Mouse (Mus musculus) stomach, postnatal 0 days (tissue): ENCODE results near the gene Gm20911. TPM values are rescaled to one million over a fixed set of nuclear protein-coding genes. Genes with fewer than 3 reads are reported as not detected.
"Not testable (repeated sequence)": the region's sequence is repeated elsewhere in the genome, so short reads cannot be mapped to it uniquely, and the experiment has no call there.

Source experiments
- ATAC-seq: fragments of 200-750 bp; cut with Nextera tagmentation; 2 replicates; pipeline ENCODE4 v1.8.0; 2017; ENCODE audit not compliant: low FRiP score, low TSS enrichment
- DNase-seq: peaks from one replicate; pipeline ENCODE4 v3.0.0-alpha.2; 2016; ENCODE audit warnings: low spot score
- H3K27ac ChIP-seq: fragments of 300-500 bp; sonication (generic); replicated peaks from 2 replicates; pipeline ENCODE4 v1.5.1; 2014; ENCODE audit warnings: mild to moderate bottlenecking, control low read depth
- H3K27me3 ChIP-seq: fragments of 300-500 bp; sonication (generic); 2 replicates; pipeline ENCODE4 v1.6.1; 2014; ENCODE audit warnings: low read length; ENCODE audit not compliant: control insufficient read depth, insufficient read depth
- H3K36me3 ChIP-seq: fragments of 300-500 bp; sonication (generic); 2 replicates; pipeline ENCODE4 v1.6.1; 2014; ENCODE audit warnings: low read length, mixed read lengths; ENCODE audit not compliant: control insufficient read depth, insufficient read depth
- H3K4me1 ChIP-seq: fragments of 300-500 bp; sonication (generic); replicated peaks from 2 replicates; pipeline ENCODE4 v1.6.1; 2014; ENCODE audit warnings: antibody characterized with exemption; ENCODE audit not compliant: control insufficient read depth, insufficient read depth
- H3K4me2 ChIP-seq: fragments of 300-500 bp; sonication (generic); replicated peaks from 2 replicates; pipeline ENCODE4 v1.6.1; 2014; ENCODE audit warnings: low read depth, mild to moderate bottlenecking, control low read depth, moderate library complexity
- H3K4me3 ChIP-seq: fragments of 300-500 bp; sonication (generic); 2 replicates; pipeline ENCODE4 v1.5.1; 2014; ENCODE audit warnings: low read depth, low read length, control low read depth
- H3K9ac ChIP-seq: fragments of 300-500 bp; sonication (generic); 2 replicates; pipeline ENCODE4 v1.6.1; 2014; ENCODE audit warnings: mild to moderate bottlenecking, low read length, control low read depth, mixed read lengths
- H3K9me3 ChIP-seq: fragments of 300-500 bp; sonication (generic); 2 replicates; pipeline ENCODE4 v1.6.1; 2016; ENCODE audit warnings: low read length; ENCODE audit not compliant: control insufficient read depth
- WGBS: fragments of 180-500 bp; shearing (Covaris S2); extraction: QIAGEN DNeasy Blood & Tissue Kit; methylation state at CpG from one replicate; pipeline ENCODE4 v1.1.7; 2014; 5-methylcytosine and 5-hydroxymethylcytosine counted together
- polyA plus RNA-seq: library from polyadenylated mRNA; unstranded; fragments of >200 nt; fragmentation: Nextera tagmentation; extraction: Ambion mirVana; gene quantifications from 2 replicates; pipeline ENCODE4 v1.2.1, GENCODE M21; 2015

Gene Gm20911
- polyA plus RNA-seq = not detected in 2 replicates

DNA sequence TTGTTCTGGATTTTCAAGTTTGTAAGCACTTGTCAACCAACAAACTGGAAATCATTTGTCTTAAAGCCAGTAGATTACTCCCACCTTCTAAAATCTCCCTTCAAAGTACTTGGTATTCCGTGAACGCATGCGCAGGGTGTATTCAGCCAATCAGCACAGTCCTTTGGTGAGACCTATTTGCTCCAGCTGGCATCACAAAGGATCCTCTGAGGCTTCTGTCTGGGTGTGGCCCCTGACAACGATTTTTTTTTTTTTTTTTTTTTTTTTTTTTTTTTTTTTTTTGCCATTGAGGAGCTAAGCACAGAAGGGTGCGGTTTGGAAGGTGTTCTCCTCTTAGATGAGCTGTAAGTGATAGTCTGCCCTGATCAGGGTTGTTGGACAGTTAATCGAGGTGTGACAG, at the start of gene Gm20911:
TSS of gene Gm20911 (plus strand) at position 301 of the 400 bp plus-strand sequence.
- not testable (repeated sequence) for H3K4me2 ChIP-seq, H3K36me3 ChIP-seq, H3K9me3 ChIP-seq, H3K27ac ChIP-seq, H3K4me3 ChIP-seq, H3K27me3 ChIP-seq, DNase-seq, H3K9ac ChIP-seq, ATAC-seq, H3K4me1 ChIP-seq
- WGBS = no CpG with 5 or more reads among the region's 6 CpGs
